Mouse (Mus musculus) G1E (cell line): ENCODE measurements around the gene Slc44a1. TPM values are rescaled to one million over a fixed set of nuclear protein-coding genes. Genes with fewer than 3 reads are reported as not detected.

Source experiments
- ATAC-seq: 2 replicates; pipeline ENCODE4 v1.8.0; 2016; ENCODE audit warnings: mild to moderate bottlenecking; ENCODE audit not compliant: insufficient number of reproducible peaks, poor library complexity, low FRiP score, severe bottlenecking; ENCODE audit errors: extremely low read depth
- DNase-seq: peaks from one replicate; pipeline ENCODE4 v3.0.0; 2012; ENCODE audit warnings: low spot score
- H3K27me3 ChIP-seq: 2 replicates; pipeline ENCODE4 v1.6.1; 2012; ENCODE audit warnings: mild to moderate bottlenecking, low read length, inconsistent platforms; ENCODE audit not compliant: insufficient read depth
- H3K36me3 ChIP-seq: replicated peaks from 2 replicates; pipeline ENCODE3; 2012; ENCODE audit warnings: mild to moderate bottlenecking, inconsistent platforms
- H3K4me1 ChIP-seq: 2 replicates; pipeline ENCODE4 v1.6.1; 2012; ENCODE audit warnings: low read depth, low read length, inconsistent platforms, mixed read lengths; ENCODE audit not compliant: insufficient read depth
- H3K4me3 ChIP-seq: 2 replicates; pipeline ENCODE4 v1.5.1; 2012; ENCODE audit warnings: low read depth, mild to moderate bottlenecking, inconsistent platforms, low read length, moderate library complexity, mixed read lengths
- H3K9me3 ChIP-seq: replicated peaks from 2 replicates; pipeline ENCODE4 v1.6.1; 2012; ENCODE audit warnings: inconsistent platforms
- CTCF ChIP-seq: IDR thresholded peaks from 2 replicates; pipeline ENCODE4 v1.5.1; 2012; ENCODE audit warnings: low read depth, low read length, inconsistent platforms, mixed read lengths
- GATA1 ChIP-seq: IDR thresholded peaks from 2 replicates; pipeline ENCODE4 v1.6.1; 2012; ENCODE audit warnings: borderline replicate concordance, low read length, inconsistent platforms, mixed read lengths
- GATA2 ChIP-seq: IDR thresholded peaks from 2 replicates; pipeline ENCODE4 v1.6.1; 2012; ENCODE audit warnings: low read depth, low read length, inconsistent platforms, borderline replicate concordance
- POLR2AphosphoS5 ChIP-seq: IDR thresholded peaks from 2 replicates; pipeline ENCODE4 v1.6.1; 2012; ENCODE audit warnings: low read depth, low read length, inconsistent platforms; ENCODE audit not compliant: insufficient replicate concordance
- TAL1 ChIP-seq: conservative IDR thresholded peaks from 2 replicates; pipeline ENCODE4 v1.6.1; 2012; ENCODE audit warnings: low read depth, low read length, inconsistent platforms, mixed read lengths
- polyA plus RNA-seq: library from polyadenylated mRNA; stranded (reverse); fragments of >175 nt; gene quantifications from 2 replicates; pipeline ENCODE4 v1.2.3, GENCODE M21; 2012
- total RNA-seq, 2 experiments: library from RNA; stranded (forward) in 1 of 2; stranded (reverse) in 1 of 2; fragments of 200-1000 nt in 1 of 2; fragments of >200 nt in 1 of 2; fragmentation: Nextera tagmentation in 1 of 2; gene quantifications; 2 replicates each; pipeline ENCODE4 v1.2.3; 2014 to 2017

The Slc44a1 gene
- 42.3 and 44.7 TPM in 2 replicates for total RNA-seq (2014; fragmentation: Nextera tagmentation)
- total RNA-seq (2017): 14.4 and 15.6 TPM in 2 replicates
- polyA plus RNA-seq: 5.2 and 6.6 TPM in 2 replicates

GRCm38 (mm10) chr4:53440010-53440815 is at the start of gene Slc44a1:
TSS of gene Slc44a1 (plus strand) at chr4:53440413.
- peak; percentile 73 for DNase-seq
- H3K9me3 ChIP-seq: no peaks in the 10 kb centered on the region
- peak; percentile 78 for ATAC-seq
- peak within 1 kb of the TSS; percentile 89 for H3K4me3 ChIP-seq
- H3K4me1 ChIP-seq: peaks cover 50% of the 10 kb centered on the region
- H3K27me3 ChIP-seq: peaks cover 3% of the 10 kb centered on the region; the same call in 1 of the 2 replicates
- peaks cover 3% of the 10 kb centered on the region for H3K36me3 ChIP-seq
- TF ChIP-seq GATA2 (no peak), POLR2AphosphoS5 (no peak), GATA1 (no peak), CTCF (no peak), TAL1 (no peak)

DNA sequence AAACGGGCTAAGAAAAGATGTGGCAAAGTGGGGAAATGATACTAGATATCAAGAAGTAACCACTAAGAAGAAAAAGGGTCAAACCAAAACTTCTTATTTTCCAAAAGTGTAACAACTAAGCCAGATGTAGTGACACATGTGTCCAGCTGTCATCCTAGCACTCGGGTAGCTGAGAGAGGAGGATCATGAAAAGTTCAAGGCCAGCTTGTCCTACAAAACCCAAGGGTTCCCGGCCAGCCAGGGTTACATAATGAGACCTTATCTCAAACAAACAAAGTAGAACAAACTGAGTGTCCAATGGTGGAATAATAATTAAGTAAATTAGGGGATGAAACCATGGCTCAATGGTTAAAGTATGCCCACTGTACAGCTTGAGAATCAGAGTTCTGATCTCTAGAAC is 45.2 kb upstream of the Slc44a1 start:
- DNase-seq: no peak
- Histone ChIP-seq H3K27me3 (no peaks in the 10 kb centered on the region), H3K36me3 (no peaks in the 10 kb centered on the region), H3K9me3 (no peaks in the 10 kb centered on the region), H3K4me1 (peaks cover 31% of the 10 kb centered on the region), H3K4me3 (no peak overlapping the region)
- no peak for ATAC-seq
- TF ChIP-seq TAL1 (no peak), GATA1 (no peak), GATA2 (no peak), POLR2AphosphoS5 (no peak), CTCF (no peak)

GRCm38 (mm10) chr4:53396623-53397192 is 43.5 kb upstream of the Slc44a1 start:
- Histone ChIP-seq H3K9me3 (no peaks in the 10 kb centered on the region), H3K4me3 (no peak overlapping the region), H3K27me3 (no peaks in the 10 kb centered on the region), H3K36me3 (no peaks in the 10 kb centered on the region), H3K4me1 (peaks cover 35% of the 10 kb centered on the region)
- ATAC-seq (no peak), DNase-seq (no peak)
- TF ChIP-seq CTCF (no peak), GATA1 (no peak), POLR2AphosphoS5 (no peak), GATA2 (no peak), TAL1 (no peak)

DNA sequence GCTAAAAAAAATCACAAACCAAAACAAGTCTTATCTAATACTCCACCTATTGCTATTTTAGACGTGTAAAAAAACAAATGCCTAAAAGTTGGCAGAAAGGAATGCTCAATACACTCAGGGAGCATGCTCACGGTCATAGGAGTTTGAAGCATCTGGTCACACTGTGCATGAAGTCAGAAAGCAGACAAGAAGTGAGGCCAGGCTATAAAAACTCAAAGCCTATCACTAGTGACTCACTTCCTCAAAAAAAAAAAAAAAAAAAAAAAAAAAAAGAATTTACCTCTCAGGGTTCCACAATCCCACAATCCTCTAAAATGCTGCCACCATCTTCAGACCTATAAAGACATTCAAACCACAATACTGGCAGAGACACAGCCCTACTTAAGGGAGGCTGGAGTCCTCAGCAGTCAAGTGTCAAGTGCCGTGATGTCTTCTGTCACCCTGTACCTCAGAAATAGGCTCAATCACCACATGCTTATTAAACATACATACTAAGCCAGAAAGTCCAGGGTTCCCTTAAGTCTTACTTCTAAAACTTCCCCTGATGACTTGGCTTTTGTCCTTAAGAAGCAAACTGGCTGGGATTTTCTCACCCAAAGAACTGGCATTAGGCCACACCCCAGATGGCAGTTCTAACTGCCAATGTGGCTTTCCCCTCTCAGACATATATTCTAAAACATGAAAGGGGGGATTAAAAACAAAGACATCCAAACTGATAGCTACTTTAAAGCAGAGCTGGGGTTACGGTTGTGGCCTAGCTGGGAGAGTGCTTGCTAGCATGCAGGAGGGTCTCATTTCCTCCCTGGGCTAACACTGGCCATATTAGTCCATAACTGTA is 42.7 kb upstream of the Slc44a1 start:
- DNase-seq (no peak), ATAC-seq (peak; percentile 22)
- H3K9me3 ChIP-seq: no peaks in the 10 kb centered on the region
- no peak for TF ChIP-seq GATA2
- no peak for TF ChIP-seq GATA1
- TF ChIP-seq POLR2AphosphoS5: no peak
- TF ChIP-seq TAL1: no peak
- no peak for TF ChIP-seq CTCF
- peaks cover 37% of the 10 kb centered on the region for H3K4me1 ChIP-seq
- H3K27me3 ChIP-seq: no peaks in the 10 kb centered on the region
- H3K4me3 ChIP-seq: no peak overlapping the region
- no peaks in the 10 kb centered on the region for H3K36me3 ChIP-seq

DNA sequence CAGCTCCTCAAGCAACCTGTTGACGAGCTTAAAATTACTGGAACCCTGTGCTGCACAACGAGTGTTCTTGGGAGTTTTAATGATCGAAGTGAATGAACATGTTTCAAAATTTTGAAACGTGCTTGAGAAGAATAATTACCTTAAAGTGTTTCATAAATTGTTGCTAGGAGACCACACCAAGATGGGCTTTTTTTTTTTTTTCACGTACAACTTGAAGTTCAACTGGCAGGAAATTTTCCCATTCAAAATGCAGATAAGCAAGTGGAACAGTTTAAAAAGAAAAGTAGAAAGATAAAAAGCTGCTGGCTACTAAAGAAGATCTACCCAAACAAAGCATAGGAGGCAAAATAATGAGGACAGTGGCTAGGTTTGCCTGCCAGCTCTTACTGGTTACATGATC is 41.7 kb upstream of the Slc44a1 start:
- no peaks in the 10 kb centered on the region for H3K9me3 ChIP-seq
- H3K4me1 ChIP-seq: peaks cover 40% of the 10 kb centered on the region
- H3K36me3 ChIP-seq: no peaks in the 10 kb centered on the region
- H3K27me3 ChIP-seq: no peaks in the 10 kb centered on the region
- no peak overlapping the region for H3K4me3 ChIP-seq
- ATAC-seq (no peak), DNase-seq (no peak)
- TF ChIP-seq POLR2AphosphoS5: no peak
- no peak for TF ChIP-seq TAL1
- no peak for TF ChIP-seq CTCF
- TF ChIP-seq GATA2: no peak
- no peak for TF ChIP-seq GATA1

DNA sequence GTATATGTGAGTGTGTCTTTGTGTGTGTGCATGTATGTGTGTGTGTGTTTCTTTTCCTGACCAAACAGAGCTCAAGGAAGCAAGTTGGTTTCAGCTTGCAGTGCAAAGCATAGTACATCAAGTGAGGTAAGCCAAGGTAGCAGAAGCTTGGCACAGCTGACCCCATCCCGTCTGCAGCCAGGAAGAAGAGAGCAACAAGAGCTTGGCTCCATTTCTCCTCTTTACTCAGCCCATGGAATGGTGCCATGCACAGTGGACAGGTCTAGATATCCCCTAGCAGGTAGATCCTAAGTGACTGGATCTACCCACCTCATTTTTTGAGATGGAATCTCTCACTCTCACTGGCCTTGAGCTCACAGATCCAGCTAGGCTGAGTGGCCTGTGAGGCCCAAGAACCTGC is 40.8 kb upstream of the Slc44a1 start:
- ATAC-seq (no peak), DNase-seq (no peak)
- Histone ChIP-seq H3K27me3 (no peaks in the 10 kb centered on the region; the same call in 1 of the 2 replicates), H3K9me3 (0 out of 2 replicates have a peak, but pooled peaks cover 5% of the 10 kb centered on the region), H3K36me3 (no peaks in the 10 kb centered on the region), H3K4me1 (peaks cover 40% of the 10 kb centered on the region), H3K4me3 (no peak overlapping the region)
- no peak for TF ChIP-seq TAL1
- TF ChIP-seq CTCF: no peak
- TF ChIP-seq GATA1: no peak
- no peak for TF ChIP-seq GATA2
- TF ChIP-seq POLR2AphosphoS5: no peak
